Comparison of ENCODE assay signal across 8 mouse cellular contexts in genomic region chr8:71465733-71466132, GRCm38 (mm10). TPM values are rescaled to one million over a fixed set of nuclear protein-coding genes. Genes with fewer than 3 reads are reported as not detected.
DNase-seq lines count a peak whose midpoint lies in the region; ATAC-seq and TF ChIP-seq lines count a peak whose summit lies in the region.

No protein-coding gene starts in this region.

- H3K9me3 ChIP-seq in neural tube, embryonic 11.5 days (ENCODE audit: control insufficient read depth, low read length), result no peaks in the 10 kb centered on the region
- H3K9me3 ChIP-seq in limb, embryonic 15.5 days, result no peaks in the 10 kb centered on the region

- peak; percentile 59 for DNase-seq in cerebellum, adult 9-11 months
- no peak for DNase-seq in cerebellum, postnatal 36 days
- no peak for DNase-seq in neural tube, embryonic 11.5 days (ENCODE audit: low spot score)
- no peak for DNase-seq in neural tube, embryonic 10.5 days (ENCODE audit: extremely low spot score, low spot score)
- no peak for DNase-seq in retina, postnatal 1 day
- DNase-seq in thymus, adult 2 months, result no peak
- no peak for DNase-seq in adrenal gland, adult 18-20 months (ENCODE audit: low spot score in 2 of 2)

- TF ChIP-seq POLR2A in thymus, adult 2 months (IDR thresholded peaks at IDR 0.05; ENCODE audit: control insufficient read depth, extremely low read depth, insufficient read depth, low read length, poor library complexity), result no peak

- H3K4me3 ChIP-seq in neural tube, embryonic 11.5 days (ENCODE audit: low read depth, low read length), result peak overlapping the region; percentile 63
- peak overlapping the region; percentile 84 for H3K4me3 ChIP-seq in limb, embryonic 15.5 days
- no peak overlapping the region for H3K4me3 ChIP-seq in thymus, adult 2 months (ENCODE audit: control insufficient read depth, insufficient read depth, low read length)

- ATAC-seq in neural tube, embryonic 11.5 days (ENCODE audit: insufficient read depth, low FRiP score, low TSS enrichment), result no peak
- no peak for ATAC-seq in limb, embryonic 15.5 days (ENCODE audit: insufficient number of reproducible peaks, low FRiP score, low TSS enrichment, low read depth)

- H3K36me3 ChIP-seq in neural tube, embryonic 11.5 days (ENCODE audit: control insufficient read depth, insufficient read depth, low read length), result peaks cover 6% of the 10 kb centered on the region
- peaks cover 16% of the 10 kb centered on the region for H3K36me3 ChIP-seq in limb, embryonic 15.5 days
- peaks cover 7% of the 10 kb centered on the region for H3K36me3 ChIP-seq in thymus, adult 2 months (ENCODE audit: control insufficient read depth, insufficient read depth, low read length)

- H3K27me3 ChIP-seq in neural tube, embryonic 11.5 days (ENCODE audit: control insufficient read depth, insufficient read depth, low read length), result no peaks in the 10 kb centered on the region
- H3K27me3 ChIP-seq in limb, embryonic 15.5 days, result no peaks in the 10 kb centered on the region
- H3K27me3 ChIP-seq in thymus, adult 2 months (ENCODE audit: control insufficient read depth, insufficient read depth, low read length), result no peaks in the 10 kb centered on the region

- H3K4me1 ChIP-seq in neural tube, embryonic 11.5 days (ENCODE audit: control insufficient read depth, insufficient read depth, low read length), result peaks cover 22% of the 10 kb centered on the region
- H3K4me1 ChIP-seq in limb, embryonic 15.5 days, result peaks cover 49% of the 10 kb centered on the region
- peaks cover 42% of the 10 kb centered on the region for H3K4me1 ChIP-seq in thymus, adult 2 months (replicated peaks; ENCODE audit: control insufficient read depth, insufficient read depth, low read length)

- WGBS in neural tube, embryonic 11.5 days, result 82% methylated on average over 8 of the region's 8 CpGs
- WGBS in limb, embryonic 15.5 days, result 83% methylated on average over 8 of the region's 8 CpGs
- WGBS in thymus, adult 2 months, result 89% methylated on average over 8 of the region's 8 CpGs

- peak overlapping the region; percentile 88 for H3K4me2 ChIP-seq in neural tube, embryonic 11.5 days (ENCODE audit: low read depth)
- H3K4me2 ChIP-seq in limb, embryonic 15.5 days, result peak overlapping the region; percentile 88; the same call in 1 of the 2 replicates

- peak overlapping the region; percentile 76; the same call in 1 of the 2 replicates for H3K9ac ChIP-seq in neural tube, embryonic 11.5 days (ENCODE audit: low read length)
- H3K9ac ChIP-seq in limb, embryonic 15.5 days, result no peak overlapping the region; the same call in 1 of the 2 replicates

- no peak for TF ChIP-seq CTCF in thymus, adult 2 months (IDR thresholded peaks at IDR 0.05; ENCODE audit: borderline replicate concordance, control insufficient read depth, extremely low read depth, insufficient read depth, low read length, poor library complexity)

- H3K27ac ChIP-seq in neural tube, embryonic 11.5 days (ENCODE audit: low read depth, low read length), result no peak overlapping the region
- no peak overlapping the region for H3K27ac ChIP-seq in limb, embryonic 15.5 days
- no peak overlapping the region for H3K27ac ChIP-seq in thymus, adult 2 months (ENCODE audit: control insufficient read depth, insufficient read depth, low read length)

RNA-seq across cellular contexts. Expression of gene Mrpl34, which starts 1.0 kb away (rescaled TPM):
- polyA plus RNA-seq in neural tube, embryonic 11.5 days (2014; fragmentation: Nextera tagmentation; extraction: Ambion mirVana), result 196 and 205 TPM in 2 replicates
- polyA plus RNA-seq in limb, embryonic 15.5 days (2015; fragmentation: Nextera tagmentation; extraction: Ambion mirVana), result 100 and 122 TPM in 2 replicates
- polyA plus RNA-seq in thymus, adult 2 months (2012; rRNA removed), result 119 and 125 TPM in 2 replicates
- 100 to 1,000 TPM; 103 to 130 TPM for total RNA-seq in adrenal gland, adult 18-20 months (2021)

RNA-seq across cellular contexts. Expression of gene Abhd8, which starts 2.3 kb away (rescaled TPM):
- polyA plus RNA-seq in neural tube, embryonic 11.5 days (2014; fragmentation: Nextera tagmentation; extraction: Ambion mirVana), result 60.7 and 63.4 TPM in 2 replicates
- 65.7 and 67.2 TPM in 2 replicates for polyA plus RNA-seq in limb, embryonic 15.5 days (2015; fragmentation: Nextera tagmentation; extraction: Ambion mirVana)
- 282 and 336 TPM in 2 replicates for polyA plus RNA-seq in thymus, adult 2 months (2012; rRNA removed)
- 10 to 100 TPM; 43.5 to 72.2 TPM for total RNA-seq in adrenal gland, adult 18-20 months (2021)

RNA-seq across cellular contexts. Expression of gene Dda1, which starts 3.3 kb away (rescaled TPM):
- polyA plus RNA-seq in neural tube, embryonic 11.5 days (2014; fragmentation: Nextera tagmentation; extraction: Ambion mirVana), result 162 and 170 TPM in 2 replicates
- polyA plus RNA-seq in limb, embryonic 15.5 days (2015; fragmentation: Nextera tagmentation; extraction: Ambion mirVana), result 98.4 and 107 TPM in 2 replicates
- 201 and 216 TPM in 2 replicates for polyA plus RNA-seq in thymus, adult 2 months (2012; rRNA removed)
- 10 to 100 TPM; 63.8 to 67.8 TPM for total RNA-seq in adrenal gland, adult 18-20 months (2021)

RNA-seq across cellular contexts. Expression of gene Ano8, which starts 20.0 kb away (rescaled TPM):
- polyA plus RNA-seq in neural tube, embryonic 11.5 days (2014; fragmentation: Nextera tagmentation; extraction: Ambion mirVana), result 5.6 and 6.3 TPM in 2 replicates
- 1.3 and 1.4 TPM in 2 replicates for polyA plus RNA-seq in limb, embryonic 15.5 days (2015; fragmentation: Nextera tagmentation; extraction: Ambion mirVana)
- polyA plus RNA-seq in thymus, adult 2 months (2012; rRNA removed), result 34.8 and 40.7 TPM in 2 replicates
- 10 to 100 TPM; 13.6 to 13.9 TPM for total RNA-seq in adrenal gland, adult 18-20 months (2021)

RNA-seq across cellular contexts. Expression of gene Gtpbp3, which starts 22.2 kb away (rescaled TPM):
- polyA plus RNA-seq in neural tube, embryonic 11.5 days (2014; fragmentation: Nextera tagmentation; extraction: Ambion mirVana), result 6.0 and 8.4 TPM in 2 replicates
- polyA plus RNA-seq in limb, embryonic 15.5 days (2015; fragmentation: Nextera tagmentation; extraction: Ambion mirVana), result 16.5 and 19.2 TPM in 2 replicates
- polyA plus RNA-seq in thymus, adult 2 months (2012; rRNA removed), result 56.8 and 58.7 TPM in 2 replicates
- 10 to 100 TPM; 19.0 to 22.8 TPM for total RNA-seq in adrenal gland, adult 18-20 months (2021)
